Mouse (Mus musculus): ENCODE measurements at regions not wholly inside any gene's neighbourhood (a gene's known extent, or its start where the extent isn't known, plus 50 kb on each side); places are given as distances from the start of the nearest gene placed in this dataset.
"Not testable (repeated sequence)": the region's sequence is repeated elsewhere in the genome, so short reads cannot be mapped to it uniquely, and the experiment has no call there.

- no peak for ATAC-seq (replicated peaks; ENCODE audit: low read depth, poor library complexity, severe bottlenecking)
Measured at GRCm38 (mm10) chr9:85637274-85637673, 111.9 kb downstream of the Ibtk start.

GRCm38 (mm10) chr9:85636131-85636447 lies 113.0 kb downstream of the Ibtk start:
- ATAC-seq (replicated peaks; ENCODE audit: low read depth, poor library complexity, severe bottlenecking), result no peak

GRCm38 (mm10) chr9:85635438-85636130 lies 113.5 kb downstream of the Ibtk start:
- ATAC-seq (replicated peaks; ENCODE audit: low read depth, poor library complexity, severe bottlenecking), result no peak

GRCm38 (mm10) chr9:85634786-85635185 lies 114.3 kb downstream of the Ibtk start:
- ATAC-seq (replicated peaks; ENCODE audit: low read depth, poor library complexity, severe bottlenecking), result not testable (repeated sequence)

GRCm38 (mm10) chr9:85617972-85618371 lies 131.2 kb downstream of the Ibtk start:
- ATAC-seq (replicated peaks; ENCODE audit: low read depth, poor library complexity, severe bottlenecking), result no peak

GRCm38 (mm10) chr9:85617177-85617777 lies 131.9 kb downstream of the Ibtk start:
- no peak for ATAC-seq (replicated peaks; ENCODE audit: low read depth, poor library complexity, severe bottlenecking)

- no peak for ATAC-seq (replicated peaks; ENCODE audit: low read depth, poor library complexity, severe bottlenecking)
Measured at GRCm38 (mm10) chr9:85616266-85616869, 132.8 kb downstream of the Ibtk start.

- ATAC-seq (replicated peaks; ENCODE audit: low read depth, poor library complexity, severe bottlenecking), result no peak
Measured at GRCm38 (mm10) chr9:85609152-85609551, 140.0 kb downstream of the Ibtk start.

- ATAC-seq (replicated peaks; ENCODE audit: low read depth, poor library complexity, severe bottlenecking), result peak; percentile 70
Measured at GRCm38 (mm10) chr9:85596959-85597358, 152.2 kb downstream of the Ibtk start.

- no peak for ATAC-seq (replicated peaks; ENCODE audit: low read depth, poor library complexity, severe bottlenecking)
Measured at GRCm38 (mm10) chr9:85593867-85594266, 155.3 kb downstream of the Ibtk start.

- ATAC-seq (replicated peaks; ENCODE audit: low read depth, poor library complexity, severe bottlenecking), result peak; percentile 80
Measured at GRCm38 (mm10) chr9:85592639-85593038, 156.5 kb downstream of the Ibtk start.

- no peak for ATAC-seq (replicated peaks; ENCODE audit: low read depth, poor library complexity, severe bottlenecking)
Measured at GRCm38 (mm10) chr9:85589210-85589609, 159.9 kb downstream of the Ibtk start.

GRCm38 (mm10) chr9:85588077-85588476 lies 161.1 kb downstream of the Ibtk start:
- ATAC-seq (replicated peaks; ENCODE audit: low read depth, poor library complexity, severe bottlenecking), result peak; percentile 92

- ATAC-seq (replicated peaks; ENCODE audit: low read depth, poor library complexity, severe bottlenecking), result no peak
Measured at GRCm38 (mm10) chr9:85581028-85581595, 168.0 kb downstream of the Ibtk start.

GRCm38 (mm10) chr9:85577812-85578211 lies 171.3 kb downstream of the Ibtk start:
- ATAC-seq (replicated peaks; ENCODE audit: low read depth, poor library complexity, severe bottlenecking), result peak; percentile 42; the same call in 1 of the 2 replicates

GRCm38 (mm10) chr9:85577338-85577737 lies 171.8 kb downstream of the Ibtk start:
- ATAC-seq (replicated peaks; ENCODE audit: low read depth, poor library complexity, severe bottlenecking), result 0 out of 2 replicates have a peak, but pooled peaks have one; percentile 18

GRCm38 (mm10) chr9:85568877-85569276 lies 180.3 kb downstream of the Ibtk start:
- ATAC-seq (replicated peaks; ENCODE audit: low read depth, poor library complexity, severe bottlenecking), result peak; percentile 93

- no peak for ATAC-seq (replicated peaks; ENCODE audit: low read depth, poor library complexity, severe bottlenecking)
Measured at GRCm38 (mm10) chr9:85551871-85552270, 197.3 kb downstream of the Ibtk start.

GRCm38 (mm10) chr9:85550455-85550854 lies 198.7 kb downstream of the Ibtk start:
- no peak for ATAC-seq (replicated peaks; ENCODE audit: low read depth, poor library complexity, severe bottlenecking)

- ATAC-seq (replicated peaks; ENCODE audit: low read depth, poor library complexity, severe bottlenecking), result no peak
Measured at GRCm38 (mm10) chr9:85546226-85546625, 202.9 kb downstream of the Ibtk start.

GRCm38 (mm10) chr9:85545566-85545965 lies 203.6 kb downstream of the Ibtk start:
- no peak for ATAC-seq (replicated peaks; ENCODE audit: low read depth, poor library complexity, severe bottlenecking)
